Mouse (Mus musculus) ES-E14 (cell line): ENCODE measurements around the gene Auh.

Experiments
- CHD2 ChIP-seq: IDR thresholded peaks from 2 replicates; pipeline ENCODE4 v1.6.1; 2014; ENCODE audit warnings: mild to moderate bottlenecking, low read depth, low read length, inconsistent platforms
- HCFC1 ChIP-seq: IDR thresholded peaks from 2 replicates; pipeline ENCODE4 v1.6.1; 2012; ENCODE audit warnings: low read length, inconsistent platforms, borderline replicate concordance; ENCODE audit not compliant: insufficient read depth

DNA sequence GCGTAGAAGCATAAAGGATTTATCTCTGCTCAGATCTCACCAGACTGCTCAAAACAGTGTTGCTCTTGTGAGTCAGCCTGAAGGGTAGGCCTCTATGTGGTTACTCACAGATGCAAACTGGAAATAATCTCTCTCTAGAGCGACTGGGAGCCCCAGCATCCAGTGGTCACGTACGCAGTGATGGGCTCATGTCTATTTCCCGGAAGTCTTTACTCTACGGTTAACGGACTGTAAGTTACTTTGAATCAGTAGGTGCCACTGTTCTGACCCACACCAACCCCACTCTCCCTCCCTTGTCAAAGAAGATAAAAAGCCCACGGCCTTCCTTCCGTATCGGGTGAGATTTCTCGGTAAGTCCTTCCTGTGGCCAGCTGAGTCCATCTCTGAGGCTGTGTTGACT is 121.8 kb downstream of the Auh start:
- TF ChIP-seq HCFC1 (no peak), CHD2 (no peak)
